Mouse (Mus musculus) lung, adult 2 months (tissue): Measurements from ENCODE around the gene Gm44579.
A peak's percentile ranks its signal among the peaks of the same experiment; 100 is the strongest.

Experiments used
- CTCF ChIP-seq: fragments of 200-500 bp; IDR thresholded peaks from 2 replicates; pipeline ENCODE4 v1.5.1; 2011; ENCODE audit warnings: mild to moderate bottlenecking, low read length, control low read depth; ENCODE audit not compliant: insufficient read depth
- POLR2A ChIP-seq: fragments of 200-500 bp; IDR thresholded peaks from 2 replicates; pipeline ENCODE4 v1.6.1; 2011; ENCODE audit warnings: low read depth, mild to moderate bottlenecking, control low read depth, low read length, borderline replicate concordance; ENCODE audit errors: extremely low read depth

GRCm38 (mm10) chr15:98181132-98181711, 39.6 kb downstream of the Gm44579 start:
- peak; percentile 60; the same call in 1 of the 2 replicates for TF ChIP-seq POLR2A
- TF ChIP-seq CTCF = peak; percentile 80
